Mouse (Mus musculus) ES-E14 (cell line): ENCODE results near the gene Sfn. TPM values are rescaled to one million over a fixed set of nuclear protein-coding genes. Genes with fewer than 3 reads are reported as not detected.

Experiments
- DNase-seq: peaks from one replicate; pipeline ENCODE4 v3.0.0-alpha.2; 2013; ENCODE audit warnings: low read depth, low spot score
- H3K27ac ChIP-seq: 2 replicates; pipeline ENCODE4 v1.5.1; 2012; ENCODE audit warnings: low read depth, mild to moderate bottlenecking, low read length, moderate library complexity, mixed read lengths; ENCODE audit not compliant: poor library complexity, insufficient read depth, severe bottlenecking
- H3K36me3 ChIP-seq: 2 replicates; pipeline ENCODE4 v1.6.1; 2012; ENCODE audit warnings: mild to moderate bottlenecking, low read length, moderate library complexity, mixed read lengths; ENCODE audit not compliant: control insufficient read depth, poor library complexity, insufficient read depth, severe bottlenecking
- H3K4me1 ChIP-seq, 2 experiments: fragments of 150-350 bp in 1 of 2; sonication (generic) in 1 of 2; 2 replicates each; pipeline ENCODE4 v1.6.1; 2012; ENCODE audit warnings: low read length in 2 of 2, mild to moderate bottlenecking in 1 of 2, mixed read lengths in 1 of 2; ENCODE audit not compliant: control insufficient read depth in 2 of 2, insufficient read depth in 2 of 2, poor library complexity in 1 of 2
- H3K4me3 ChIP-seq, 2 experiments: fragments of 150-350 bp in 1 of 2; sonication (generic) in 1 of 2; 2 replicates each; pipeline ENCODE4 v1.5.1; 2012; ENCODE audit warnings: low read length in 2 of 2, low read depth in 1 of 2, mild to moderate bottlenecking in 1 of 2, mixed read lengths in 1 of 2; ENCODE audit not compliant: insufficient read depth in 1 of 2, poor library complexity in 1 of 2, severe bottlenecking in 1 of 2
- H3K9ac ChIP-seq: 2 replicates; pipeline ENCODE4 v1.6.1; 2012; ENCODE audit warnings: low read depth, mild to moderate bottlenecking, low read length, mixed read lengths; ENCODE audit not compliant: poor library complexity, insufficient read depth, severe bottlenecking
- H3K9me3 ChIP-seq: fragments of 150-350 bp; sonication (generic); 2 replicates; pipeline ENCODE4 v1.6.1; 2012; ENCODE audit warnings: low read depth, mild to moderate bottlenecking, low read length; ENCODE audit not compliant: control insufficient read depth, insufficient read depth
- CHD2 ChIP-seq: IDR thresholded peaks from 2 replicates; pipeline ENCODE4 v1.6.1; 2014; ENCODE audit warnings: mild to moderate bottlenecking, low read depth, low read length, inconsistent platforms
- HCFC1 ChIP-seq: IDR thresholded peaks from 2 replicates; pipeline ENCODE4 v1.6.1; 2012; ENCODE audit warnings: low read length, inconsistent platforms, borderline replicate concordance; ENCODE audit not compliant: insufficient read depth
- MAFK ChIP-seq: IDR thresholded peaks from 2 replicates; pipeline ENCODE4 v1.6.1; 2014; ENCODE audit warnings: mild to moderate bottlenecking, low read depth, low read length, inconsistent platforms; ENCODE audit not compliant: insufficient read depth
- ZC3H11A ChIP-seq: IDR thresholded peaks from 2 replicates; pipeline ENCODE4 v1.6.1; 2012; ENCODE audit warnings: low read depth, mild to moderate bottlenecking, inconsistent platforms, low read length, borderline replicate concordance
- ZNF384 ChIP-seq: IDR thresholded peaks from 2 replicates; pipeline ENCODE4 v1.6.1; 2012; ENCODE audit warnings: low read depth, low read length, inconsistent platforms
- in situ Hi-C, 2 experiments: fragments of 600-800 bp; cut with MboI; formaldehyde crosslinking; loops; one replicate each; pipeline ENCODE4 v1.15.1; 2025; ENCODE audit warnings: low sequenced_read_pairs in 2 of 2, inconsistent platforms in 1 of 2; ENCODE audit not compliant: unreplicated experiment in 2 of 2
- total RNA-seq: library from RNA; depleted of rRNA; stranded (reverse); fragments of 300-350 nt; gene quantifications from 2 replicates; pipeline ENCODE4 v1.2.3, GENCODE M21; 2012

Gene Sfn
- total RNA-seq, 1 experiment, result 35.8 TPM

DNA sequence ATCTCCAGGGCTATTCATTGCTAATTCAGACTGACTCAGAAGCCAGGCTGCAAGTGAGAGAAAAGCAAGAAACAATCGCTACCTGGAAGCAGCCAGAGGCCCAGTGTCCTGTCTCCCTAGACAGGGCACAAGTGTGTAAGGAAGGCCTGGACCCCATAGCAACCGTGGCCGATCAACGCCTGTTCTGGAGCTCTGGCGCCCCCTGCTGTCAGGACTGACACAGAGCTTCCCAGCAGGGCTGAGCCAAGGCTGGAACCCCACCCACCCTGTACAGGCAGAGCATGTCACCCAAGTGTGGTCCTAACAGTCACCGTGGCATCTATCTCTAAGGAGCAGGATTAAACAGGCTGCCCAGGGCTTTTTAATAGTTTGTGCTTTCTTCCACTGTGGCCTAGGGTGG lies 7.8 kb upstream of the Sfn start:
- peaks cover 16 to 32% of the 10 kb centered on the region in 2 experiments for H3K4me1 ChIP-seq
- H3K4me3 ChIP-seq, result no peak overlapping the region
- in situ Hi-C loops, result no loop called here
- H3K36me3 ChIP-seq, result peaks cover 42% of the 10 kb centered on the region
- TF ChIP-seq MAFK, result no peak
- no peak for TF ChIP-seq ZNF384
- no peak for TF ChIP-seq HCFC1
- TF ChIP-seq ZC3H11A, result 0 out of 2 replicates have a peak, but pooled peaks have one; percentile 30
- no peak for TF ChIP-seq CHD2
- H3K27ac ChIP-seq, result no peak overlapping the region
- H3K9me3 ChIP-seq, result no peaks in the 10 kb centered on the region
- DNase-seq, result peak; percentile 75
- H3K9ac ChIP-seq, result no peak overlapping the region

DNA sequence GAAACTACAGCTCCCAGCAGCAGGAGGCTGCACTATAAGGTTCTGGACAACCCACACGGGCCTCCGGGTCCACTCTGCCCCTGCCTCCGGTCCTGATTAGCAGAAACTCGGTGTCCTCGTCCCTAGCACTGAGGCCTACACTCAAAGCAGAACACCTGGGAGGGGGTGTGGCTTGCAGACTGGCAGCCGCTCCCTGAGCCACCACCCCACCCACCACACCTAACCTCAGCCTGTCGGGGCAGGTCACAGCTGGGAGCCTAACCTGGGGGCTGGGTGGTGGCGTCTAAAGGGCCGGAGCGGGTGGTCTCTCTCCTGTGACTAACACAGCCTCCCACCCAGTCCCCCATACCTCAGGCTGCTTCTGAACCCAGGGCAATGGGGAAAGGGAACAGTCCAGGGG lies 5.3 kb upstream of the Sfn start:
- DNase-seq, result no peak
- H3K36me3 ChIP-seq, result peaks cover 31% of the 10 kb centered on the region
- H3K9me3 ChIP-seq, result no peaks in the 10 kb centered on the region
- TF ChIP-seq HCFC1 (no peak), ZNF384 (no peak), ZC3H11A (no peak), MAFK (no peak), CHD2 (no peak)
- no peak overlapping the region for H3K4me3 ChIP-seq
- in situ Hi-C loops, result no loop called here
- H3K9ac ChIP-seq, result no peak overlapping the region
- H3K4me1 ChIP-seq, result peaks cover 17 to 39% of the 10 kb centered on the region in 2 experiments
- H3K27ac ChIP-seq, result 0 out of 2 replicates have a peak overlapping the region, but pooled peaks have one; percentile 15

DNA sequence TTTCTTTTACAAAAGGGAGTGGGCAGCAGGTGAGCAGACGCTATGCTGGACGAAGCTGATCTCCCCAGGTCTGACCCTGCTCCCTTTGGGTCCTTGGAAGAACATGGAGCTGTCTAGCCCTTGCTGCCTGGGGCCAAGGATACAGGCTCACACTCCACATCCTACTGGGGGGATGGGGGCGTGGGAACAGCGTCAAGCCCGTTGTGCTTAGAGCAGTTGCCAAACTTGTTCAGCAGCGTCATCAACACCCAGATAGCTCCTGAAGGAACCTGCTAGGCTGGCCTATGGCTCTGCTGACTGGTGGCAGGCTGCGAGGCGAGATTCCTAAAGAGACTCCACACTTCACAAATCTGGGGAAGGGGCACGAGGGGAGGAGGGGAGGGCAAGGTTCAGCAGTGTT lies 3.4 kb upstream of the Sfn start:
- H3K27ac ChIP-seq, result peak overlapping the region; percentile 64
- H3K9ac ChIP-seq, result peak overlapping the region; percentile 58
- TF ChIP-seq HCFC1 (no peak), ZC3H11A (no peak), CHD2 (no peak)
- no peaks in the 10 kb centered on the region for H3K9me3 ChIP-seq
- peaks cover 17 to 42% of the 10 kb centered on the region in 2 experiments for H3K4me1 ChIP-seq
- in situ Hi-C loops, result no loop called here
- no peak for DNase-seq
- H3K4me3 ChIP-seq, result peak overlapping the region in 1 of 2 experiments; percentile 9; a peak in 1 of 4 replicates
- peaks cover 27% of the 10 kb centered on the region for H3K36me3 ChIP-seq

DNA sequence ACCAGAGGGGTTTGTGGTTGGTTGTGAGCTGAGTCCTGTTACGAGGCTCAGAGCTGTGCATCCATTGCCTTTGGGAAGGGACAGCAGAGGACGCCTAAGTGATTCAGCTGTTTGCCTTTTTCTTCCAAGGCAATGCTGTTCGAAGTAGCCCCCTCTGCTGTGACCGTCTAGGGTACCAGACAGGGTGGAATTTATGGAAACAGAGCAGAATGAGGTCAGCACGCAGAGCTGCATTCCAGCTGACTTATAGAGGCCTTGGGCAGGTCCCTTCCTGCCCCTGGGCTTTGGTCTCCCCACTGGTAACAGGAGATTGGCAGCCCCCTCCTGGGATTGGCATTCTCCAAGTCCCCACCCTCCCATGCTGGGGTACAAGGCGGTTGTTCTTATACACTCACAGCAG lies 2.9 kb upstream of the Sfn start:
- H3K36me3 ChIP-seq, result peaks cover 24% of the 10 kb centered on the region
- no peak for TF ChIP-seq HCFC1
- no peak for TF ChIP-seq MAFK
- TF ChIP-seq ZC3H11A, result no peak
- TF ChIP-seq ZNF384, result no peak
- TF ChIP-seq CHD2, result no peak
- no peaks in the 10 kb centered on the region for H3K9me3 ChIP-seq
- no peak overlapping the region for H3K4me3 ChIP-seq
- H3K4me1 ChIP-seq, result peaks cover 16 to 45% of the 10 kb centered on the region in 2 experiments
- DNase-seq, result no peak
- no peak overlapping the region; the same call in 1 of the 2 replicates for H3K9ac ChIP-seq
- in situ Hi-C loops, result no loop called here
- H3K27ac ChIP-seq, result peak overlapping the region; percentile 64

DNA sequence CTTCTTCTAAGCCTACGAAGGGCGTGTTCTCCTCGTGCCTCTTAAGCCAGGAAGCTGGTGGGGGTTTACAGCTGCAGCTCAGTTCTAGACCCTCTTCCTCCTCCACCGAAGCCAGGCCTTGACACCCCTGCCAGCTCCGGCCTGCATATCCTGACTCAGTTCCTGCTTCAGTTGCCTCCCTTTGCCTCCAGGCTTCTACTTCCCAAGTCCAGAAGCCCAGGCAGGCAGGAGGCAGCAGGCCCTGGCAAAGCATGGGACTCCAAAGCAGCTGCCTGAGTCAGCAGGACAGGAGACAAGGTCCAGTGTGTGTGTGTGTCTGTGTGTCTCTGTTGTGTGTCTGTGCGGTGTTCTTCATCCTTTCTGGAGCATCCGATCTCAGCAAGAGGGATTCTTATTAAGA lies 2.2 kb upstream of the Sfn start:
- no peak for TF ChIP-seq CHD2
- no peak for TF ChIP-seq ZNF384
- no peak for TF ChIP-seq ZC3H11A
- no peak for TF ChIP-seq MAFK
- no peak for TF ChIP-seq HCFC1
- Histone ChIP-seq H3K9me3 (no peaks in the 10 kb centered on the region), H3K27ac (peak overlapping the region; percentile 56), H3K36me3 (peaks cover 24% of the 10 kb centered on the region), H3K4me3 (no peak overlapping the region), H3K4me1 (peaks cover 15 to 45% of the 10 kb centered on the region in 2 experiments), H3K9ac (no peak overlapping the region; the same call in 1 of the 2 replicates)
- DNase-seq, result no peak
- in situ Hi-C loops, result no loop called here
